Mouse (Mus musculus): ENCODE measurements around the gene Akap6.

Akap6 gene

DNA sequence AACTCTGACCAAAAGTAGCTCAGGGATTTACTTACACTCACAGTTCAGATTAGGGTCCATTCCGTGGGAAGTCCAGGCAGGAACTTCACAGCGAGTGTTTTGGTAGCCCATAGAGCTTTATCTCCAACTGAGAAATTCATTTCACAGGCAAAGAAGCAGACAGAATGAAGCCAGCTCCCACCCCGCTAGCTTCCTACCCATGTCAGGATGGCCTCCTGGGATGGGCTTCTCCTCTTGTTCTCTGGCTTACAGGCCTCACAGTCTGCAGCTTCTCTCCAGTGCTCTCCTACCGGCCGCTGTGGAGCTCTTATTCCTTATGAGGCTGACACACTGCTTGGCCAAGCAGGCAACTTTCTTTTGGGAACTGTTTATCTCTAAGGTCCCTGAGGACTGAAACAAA, 152.0 kb downstream of the Akap6 start:
- DNase-seq = no peak

DNA sequence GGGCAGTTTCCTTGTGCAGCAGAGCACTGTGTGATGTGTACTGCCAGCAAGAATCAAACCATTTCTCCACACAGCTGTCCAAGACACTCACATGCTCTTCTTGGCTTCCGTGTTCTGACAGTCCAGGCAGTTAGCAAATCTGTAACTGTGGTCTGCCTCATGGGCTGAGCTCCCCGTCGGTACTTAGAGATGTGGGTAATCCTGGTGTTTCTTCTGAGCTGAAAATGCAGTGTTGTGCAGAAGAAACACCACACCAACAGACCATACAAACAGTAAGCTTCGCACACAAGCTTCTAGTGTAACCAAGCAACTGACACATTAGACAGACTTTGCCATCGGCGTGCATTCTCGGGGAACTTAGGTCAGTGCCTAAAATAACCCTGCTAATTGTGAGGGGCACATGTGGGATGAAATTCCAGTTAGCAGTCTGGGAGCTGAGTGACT, 155.1 kb downstream of the Akap6 start:
- no peak for DNase-seq

DNA sequence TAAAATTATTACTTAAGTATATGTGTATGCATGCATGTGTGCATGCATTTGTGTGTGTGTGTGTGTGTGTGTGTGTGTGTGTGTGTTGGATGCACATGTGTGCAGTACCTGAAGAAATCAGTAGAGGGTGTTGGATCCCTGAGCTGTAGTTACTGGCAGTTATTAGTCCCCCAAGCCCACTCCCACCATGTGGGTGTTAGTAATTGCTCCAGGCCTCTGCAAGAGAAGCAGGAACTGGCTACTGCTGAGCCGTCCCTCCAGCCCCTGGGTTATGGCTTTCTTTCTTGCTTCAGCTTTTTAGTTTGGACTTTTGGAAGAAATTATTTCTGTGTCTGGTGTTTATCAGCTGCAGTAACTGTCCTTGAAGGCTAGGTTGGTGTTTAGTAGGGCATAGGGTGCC, 156.9 kb downstream of the Akap6 start:
- no peak for DNase-seq

DNA sequence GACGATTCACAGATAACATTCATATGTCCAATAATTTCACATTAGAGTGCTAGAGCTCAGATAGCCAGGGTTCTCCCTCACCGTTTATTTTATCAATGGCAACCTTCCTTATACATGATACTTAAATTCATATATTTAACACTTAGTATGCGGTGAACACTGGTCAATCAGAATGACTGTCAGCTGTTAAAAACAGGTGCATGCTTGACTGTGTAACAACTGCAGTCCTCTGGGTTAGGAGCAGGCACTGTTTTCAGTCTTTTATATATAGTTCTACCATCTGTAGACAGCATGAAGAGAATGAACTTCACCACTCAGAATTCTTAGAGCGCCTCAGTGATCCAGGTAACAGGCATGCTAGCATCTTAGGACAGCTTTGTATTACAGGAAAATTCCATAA, 158.1 kb downstream of the Akap6 start:
- DNase-seq = no peak

DNA sequence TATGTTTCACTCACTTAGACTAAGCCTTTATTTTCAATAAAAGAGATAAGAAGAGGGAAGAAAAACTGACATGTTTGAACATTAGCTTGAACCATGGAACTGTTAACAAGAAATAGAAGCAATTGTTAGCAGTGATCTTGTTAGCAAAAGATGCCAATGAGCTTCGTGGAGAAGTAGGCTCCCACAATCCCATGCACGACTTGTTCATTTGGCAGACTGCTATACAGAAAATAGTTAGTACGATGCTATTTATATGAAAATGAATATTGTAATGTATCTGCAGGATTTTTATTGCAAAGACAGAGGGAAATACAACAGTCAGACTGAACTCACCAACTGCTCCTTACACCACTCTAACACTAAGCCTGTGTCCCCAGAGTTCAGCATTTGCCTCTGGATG, 162.7 kb downstream of the Akap6 start:
- DNase-seq = no peak

DNA sequence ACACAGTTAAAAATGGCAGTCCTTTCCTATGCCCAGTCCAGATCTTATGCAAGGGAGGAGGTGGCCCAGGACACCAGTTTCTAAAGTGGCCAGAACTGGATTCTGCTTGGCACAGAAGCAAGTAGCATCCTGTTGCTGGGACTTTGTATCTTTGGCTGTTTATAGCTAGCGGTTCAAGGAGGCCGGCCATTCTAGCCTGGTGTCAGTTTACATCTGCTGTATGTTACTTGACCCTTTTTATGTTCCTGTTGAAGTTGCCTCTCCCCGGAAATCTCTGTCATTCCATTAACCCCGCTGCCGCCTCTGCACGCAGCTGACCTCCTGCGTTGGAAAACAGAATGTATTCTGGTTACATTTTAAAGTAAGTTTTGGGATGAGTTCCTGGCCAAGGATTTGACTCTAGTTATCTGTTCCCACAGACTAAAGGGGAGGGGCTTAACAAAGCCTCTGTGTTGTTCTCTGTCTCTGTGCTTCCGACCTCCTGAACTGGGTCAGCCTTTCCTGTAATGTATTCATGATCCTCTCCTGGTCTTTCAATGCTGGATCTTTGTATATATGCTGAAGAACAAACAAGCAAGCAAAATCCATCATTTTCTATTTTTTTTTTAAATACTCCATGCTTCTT, 168.9 kb downstream of the Akap6 start:
- DNase-seq = no peak

DNA sequence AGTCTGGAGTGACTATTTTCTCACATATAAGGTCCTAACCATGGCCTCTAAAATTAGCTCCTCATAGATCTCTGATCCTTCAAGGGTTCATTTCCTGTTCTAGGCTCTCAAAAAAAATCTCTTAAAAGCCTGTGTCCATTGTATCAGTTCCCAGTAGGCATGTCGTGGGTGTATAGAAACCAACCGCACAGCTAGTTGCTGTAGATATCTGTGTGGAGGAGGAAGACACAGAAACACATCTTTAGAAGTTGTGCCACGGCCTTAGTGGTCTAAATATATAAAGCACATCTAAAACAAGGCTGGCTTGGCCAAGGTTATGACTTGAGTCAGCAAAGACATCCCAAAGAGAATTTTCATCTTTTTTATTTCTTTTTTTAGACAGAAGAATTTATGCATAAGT, 172.4 kb downstream of the Akap6 start:
- no peak for DNase-seq

DNA sequence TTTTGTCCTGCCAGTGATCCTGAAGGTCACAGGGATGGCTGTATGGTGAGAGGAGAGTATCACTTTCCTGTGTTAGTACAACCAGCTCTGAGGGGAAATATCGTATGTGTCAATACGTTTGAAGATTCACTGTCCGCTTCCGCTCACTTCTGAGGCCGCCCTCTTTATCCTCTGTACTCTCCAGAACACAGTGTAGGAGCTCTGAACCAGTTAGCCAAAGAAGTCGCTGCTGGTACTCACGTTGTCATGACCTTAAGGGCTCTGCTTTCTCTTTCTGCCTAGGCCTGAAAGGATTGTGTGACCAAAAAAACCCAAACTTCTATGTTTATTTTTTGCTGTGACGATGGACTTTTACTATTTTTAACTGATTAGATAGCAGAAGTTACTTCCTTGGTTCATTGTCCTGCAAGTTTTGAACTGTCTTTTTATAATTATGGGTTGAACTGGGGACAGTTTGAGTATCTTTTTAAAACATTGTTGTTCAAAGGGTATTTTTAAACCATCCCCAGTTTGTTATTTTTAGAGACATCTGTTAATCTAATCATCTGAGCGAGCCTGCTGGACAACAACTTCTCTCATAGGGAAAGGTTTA, 175.2 kb downstream of the Akap6 start:
- DNase-seq = no peak

DNA sequence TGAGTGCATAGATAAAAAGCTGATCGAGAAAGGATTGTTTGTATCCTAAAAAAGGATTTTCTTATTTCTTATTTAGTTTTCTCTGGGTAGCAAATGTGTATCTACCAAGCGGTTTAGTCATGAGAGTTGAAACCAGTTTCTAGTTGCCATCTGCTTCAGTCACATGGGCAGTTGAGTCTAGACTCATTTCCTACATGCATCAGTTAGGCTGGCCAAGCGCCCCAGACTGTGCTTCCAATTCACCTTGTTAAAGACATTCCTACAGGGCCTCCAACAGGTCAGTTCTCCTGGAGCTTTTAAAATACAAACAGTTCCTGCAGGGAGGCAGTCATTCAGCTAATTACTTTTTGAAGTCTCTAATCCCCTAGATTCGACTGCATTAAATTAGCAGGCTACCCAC, 176.9 kb downstream of the Akap6 start:
- no peak for DNase-seq

DNA sequence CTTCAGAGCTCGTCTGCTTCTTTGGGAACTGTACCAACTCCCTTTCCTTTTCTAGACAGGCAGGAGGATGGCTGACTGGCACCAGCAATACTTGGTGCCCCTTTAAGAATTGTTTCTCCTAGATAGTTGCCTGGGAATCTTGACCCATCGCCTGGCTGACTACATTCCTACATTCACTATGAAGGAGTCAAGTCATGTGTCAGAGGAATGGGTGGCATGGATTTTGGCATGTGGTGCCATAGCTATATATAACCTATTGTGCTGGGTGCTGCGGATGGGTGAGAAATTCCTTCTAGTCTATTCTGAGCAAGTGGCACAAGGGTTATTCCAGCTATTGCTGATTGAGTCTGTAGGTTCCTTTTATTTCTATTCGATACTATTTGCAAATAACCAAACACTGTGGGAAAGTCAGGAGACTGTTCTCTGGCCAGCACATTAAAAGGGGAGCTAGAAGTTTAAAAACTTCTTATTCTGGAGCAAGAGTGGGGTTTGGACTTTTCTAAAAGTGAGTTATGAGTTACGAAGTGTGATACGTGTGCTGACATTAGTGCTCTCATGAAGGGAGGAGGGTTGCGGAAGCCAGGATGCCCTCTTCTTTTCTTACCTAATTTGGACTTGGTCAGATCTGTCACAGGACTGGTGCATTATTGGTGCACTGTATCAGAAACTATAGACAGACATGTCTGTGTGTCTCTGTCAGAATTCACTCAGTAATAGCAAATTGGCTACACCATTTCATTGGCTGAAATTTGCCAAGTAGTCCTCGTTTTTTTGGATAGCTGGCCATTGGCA, 178.0 kb downstream of the Akap6 start:
- DNase-seq = no peak

DNA sequence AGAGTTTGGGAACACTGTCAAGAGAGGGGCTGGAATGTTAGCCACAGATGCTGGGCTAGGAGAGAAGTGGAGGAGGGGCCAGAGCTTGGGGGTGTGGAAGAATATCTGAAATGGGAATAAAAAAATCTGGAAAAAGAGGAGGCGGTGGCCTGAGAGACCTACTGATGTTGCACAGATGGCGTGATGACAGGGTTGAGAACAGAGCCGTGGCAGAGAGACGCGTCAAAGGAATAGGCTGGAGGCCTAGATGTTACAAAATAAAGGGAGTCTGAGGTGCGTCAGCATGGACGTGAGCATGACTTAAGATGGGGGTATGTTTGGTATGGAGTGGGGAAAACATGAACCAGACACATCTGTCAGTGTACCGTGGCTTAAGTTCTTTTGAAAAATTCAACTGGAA, 180.1 kb downstream of the Akap6 start:
- no peak for DNase-seq

DNA sequence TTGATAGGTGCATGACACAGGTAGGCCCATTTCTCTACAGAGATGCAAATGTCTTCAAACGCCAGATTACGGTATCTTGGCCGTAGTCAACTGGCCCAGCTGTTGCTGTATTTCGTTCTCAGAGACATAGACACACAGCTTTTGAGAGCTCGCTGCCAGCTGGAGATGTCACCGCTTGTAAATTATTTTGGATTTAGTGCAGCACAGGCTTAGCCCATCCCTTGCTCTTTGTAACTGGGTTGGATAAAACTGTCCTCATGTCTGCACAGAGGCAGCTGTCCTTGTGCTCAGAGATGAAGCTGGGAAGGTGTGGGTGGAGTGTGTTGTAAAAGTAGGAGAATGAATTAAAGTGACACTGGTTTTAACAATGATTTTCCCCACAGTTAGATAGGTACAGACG, 193.3 kb downstream of the Akap6 start:
- peak; percentile 45 for DNase-seq

DNA sequence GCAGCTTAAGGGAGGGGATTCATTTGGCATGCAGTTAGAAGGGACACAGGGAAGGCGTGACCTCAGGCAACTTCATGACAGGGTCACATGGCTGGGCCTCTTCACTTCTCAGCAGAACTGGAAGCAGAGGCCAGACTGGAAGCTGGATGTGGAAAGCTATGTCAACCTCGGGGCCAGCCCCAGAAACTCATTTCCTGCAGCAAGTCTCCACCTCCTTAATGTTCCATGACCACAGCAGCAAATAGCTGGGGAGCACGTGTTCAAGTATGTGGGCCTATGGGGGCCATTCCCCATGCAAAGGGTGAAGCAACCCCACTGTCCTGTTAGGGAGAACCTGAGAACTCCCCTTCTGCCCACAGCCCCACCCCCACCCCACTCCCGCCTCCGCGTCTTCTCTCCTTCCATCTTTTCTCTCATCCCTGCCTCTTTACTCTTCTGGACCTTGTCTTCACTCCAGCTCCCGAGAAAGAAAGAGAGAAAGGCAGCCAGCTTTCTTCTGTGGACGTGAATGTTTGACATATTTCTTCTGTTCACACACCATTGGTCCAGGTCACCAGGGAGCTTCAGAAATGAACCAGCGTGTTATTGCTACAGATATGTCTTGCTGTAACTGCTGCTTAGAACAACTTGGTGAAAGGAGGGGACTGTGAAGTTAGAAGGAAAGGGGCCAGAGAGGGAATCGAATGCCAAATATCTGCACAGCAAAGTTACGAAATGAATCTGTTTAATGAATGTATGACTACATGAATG, 194.6 kb downstream of the Akap6 start:
- no peak for DNase-seq

DNA sequence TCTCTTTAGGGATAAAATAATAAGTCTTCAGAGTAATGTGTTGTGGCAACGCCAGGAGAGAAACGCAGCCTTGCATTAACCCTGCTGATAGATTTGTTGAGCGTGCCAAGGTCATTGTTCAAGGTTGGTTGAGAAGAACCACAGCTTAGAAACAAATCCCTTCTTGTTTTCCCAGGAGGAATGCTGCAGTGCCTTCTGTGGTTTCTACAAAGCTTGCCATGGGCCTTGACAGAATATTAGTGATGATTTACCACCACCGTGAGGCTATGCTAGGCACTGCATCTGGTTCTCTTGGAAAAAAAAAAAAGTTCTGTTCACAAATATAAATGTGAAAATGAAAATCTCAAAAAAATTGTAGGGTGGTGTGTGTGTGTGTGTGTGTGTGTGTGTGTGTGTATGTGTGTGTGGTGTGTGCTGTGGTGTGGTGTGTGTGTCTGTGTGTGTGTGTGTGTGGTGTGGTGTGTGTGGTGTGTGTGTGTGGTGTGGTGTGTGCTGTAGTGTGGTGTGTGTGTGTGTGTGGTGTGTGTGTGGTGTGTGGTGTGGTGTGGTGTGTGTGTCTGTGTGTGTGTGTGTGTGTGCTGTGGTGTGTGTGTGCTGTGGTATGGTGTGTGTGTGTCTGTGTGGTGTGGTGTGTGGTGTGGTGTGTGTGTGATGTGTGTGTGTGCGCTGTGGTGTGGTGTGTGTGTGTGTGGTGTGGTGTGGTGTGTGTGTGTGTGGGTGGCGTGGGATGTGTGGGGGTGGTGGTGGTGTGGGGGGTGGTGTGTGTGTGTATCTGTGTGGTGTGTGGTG, 196.7 kb downstream of the Akap6 start:
- DNase-seq = peak; percentile 51

DNA sequence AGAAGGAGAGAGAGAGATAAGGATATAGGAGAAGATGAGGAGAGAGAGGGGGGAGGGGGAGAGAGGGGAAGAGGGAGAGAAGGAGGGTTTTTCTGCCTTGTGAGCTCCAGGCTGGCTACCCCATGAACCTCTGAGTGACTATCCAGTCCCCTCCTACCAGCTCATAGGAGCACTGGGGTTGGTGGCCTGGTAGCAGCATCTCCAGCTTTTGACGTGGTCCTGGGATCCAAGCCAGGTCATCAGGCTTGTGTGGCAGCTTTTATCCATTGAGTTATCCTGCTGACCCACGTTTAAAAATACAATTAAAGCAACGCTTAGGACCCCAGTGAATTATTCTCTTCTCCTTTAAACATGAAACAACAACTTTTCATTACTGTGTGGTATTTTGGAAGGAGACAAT, 197.6 kb downstream of the Akap6 start:
- no peak for DNase-seq

DNA sequence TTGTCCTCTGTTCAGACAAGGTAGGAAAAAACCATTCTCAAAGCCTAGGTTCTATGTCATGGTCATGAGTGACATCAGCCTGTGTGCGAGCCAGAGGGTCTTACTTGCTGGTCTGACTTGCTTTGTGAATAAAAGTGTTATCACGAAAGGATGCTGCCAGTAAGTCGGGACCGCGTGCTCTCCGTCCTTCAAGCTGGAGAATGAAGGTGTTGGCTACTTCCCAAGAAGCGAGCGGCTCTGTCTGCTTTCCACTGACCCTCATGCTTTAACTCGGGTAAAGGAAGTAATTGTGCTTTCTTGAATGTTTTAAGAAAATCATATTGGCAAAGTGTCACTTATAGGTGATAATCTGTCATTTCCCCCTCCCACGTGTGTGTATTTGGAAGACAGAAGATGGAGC, 198.9 kb downstream of the Akap6 start:
- DNase-seq = no peak

DNA sequence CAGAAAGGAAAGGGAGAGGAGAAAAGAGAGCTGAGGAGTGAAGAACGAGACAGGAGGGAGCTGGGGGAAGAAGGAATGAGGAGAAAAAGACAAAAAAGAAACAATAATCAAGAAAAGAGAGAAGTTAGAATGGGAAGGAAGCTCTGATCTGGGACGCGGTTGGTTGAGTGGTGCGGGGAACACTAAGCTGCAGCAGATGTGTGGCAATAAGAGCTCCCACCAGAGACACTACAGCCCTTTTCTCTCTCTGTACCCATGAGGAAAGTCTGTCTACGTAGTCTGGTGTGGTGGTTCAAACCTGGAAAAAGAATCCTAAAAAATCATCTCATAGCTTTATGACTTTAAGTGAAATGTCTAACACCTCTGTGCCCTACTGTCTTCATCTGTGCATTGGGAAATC, 204.9 kb downstream of the Akap6 start:
- no peak for DNase-seq

DNA sequence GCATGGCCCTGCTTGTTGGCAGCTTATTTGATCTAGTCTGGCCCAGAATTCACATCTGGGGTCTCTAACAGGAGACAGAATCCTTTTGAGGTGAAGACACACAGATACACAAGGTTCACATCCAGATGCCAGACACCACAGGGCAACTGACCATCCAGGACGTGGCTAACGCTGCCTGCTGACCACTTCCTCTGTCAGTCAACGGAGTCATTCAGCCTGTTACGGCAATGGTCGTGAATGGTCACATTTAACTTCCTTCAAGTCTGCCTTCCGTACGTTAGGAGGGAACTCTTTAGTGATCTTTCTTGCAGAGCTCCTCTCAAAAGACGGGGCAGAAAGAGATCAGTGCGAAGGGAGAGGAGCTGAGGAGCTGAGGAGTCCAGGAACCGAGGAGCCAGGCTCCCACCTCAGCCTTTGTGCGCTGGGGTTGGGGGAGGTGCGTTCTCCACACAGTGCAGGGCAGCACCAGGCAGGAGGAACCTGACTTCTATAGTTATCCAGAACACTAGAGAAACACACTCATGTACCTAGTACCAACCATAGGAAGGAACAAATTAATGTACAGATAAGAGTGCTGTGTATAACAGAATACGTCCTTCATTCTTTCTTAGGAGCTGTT, 209.4 kb downstream of the Akap6 start:
- no peak for DNase-seq

DNA sequence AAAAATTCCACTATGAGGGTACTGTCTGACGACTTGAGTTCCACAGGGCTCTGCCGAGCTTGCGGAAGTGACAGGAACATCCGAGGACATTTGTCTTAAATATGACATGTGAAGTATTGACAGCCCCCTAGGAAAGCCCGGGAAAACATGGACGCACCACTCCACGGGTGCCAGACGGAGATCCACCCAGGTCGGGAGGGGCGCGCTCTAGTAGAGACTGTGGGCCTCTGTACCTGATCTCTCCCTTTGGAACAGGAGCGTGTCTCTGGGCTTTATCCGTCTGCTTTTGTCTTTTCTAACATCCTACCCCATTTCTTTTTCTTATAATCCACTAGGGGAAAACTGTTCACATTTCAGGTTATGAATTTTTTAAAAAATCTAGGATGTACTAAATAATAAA, 211.2 kb downstream of the Akap6 start:
- no peak for DNase-seq

DNA sequence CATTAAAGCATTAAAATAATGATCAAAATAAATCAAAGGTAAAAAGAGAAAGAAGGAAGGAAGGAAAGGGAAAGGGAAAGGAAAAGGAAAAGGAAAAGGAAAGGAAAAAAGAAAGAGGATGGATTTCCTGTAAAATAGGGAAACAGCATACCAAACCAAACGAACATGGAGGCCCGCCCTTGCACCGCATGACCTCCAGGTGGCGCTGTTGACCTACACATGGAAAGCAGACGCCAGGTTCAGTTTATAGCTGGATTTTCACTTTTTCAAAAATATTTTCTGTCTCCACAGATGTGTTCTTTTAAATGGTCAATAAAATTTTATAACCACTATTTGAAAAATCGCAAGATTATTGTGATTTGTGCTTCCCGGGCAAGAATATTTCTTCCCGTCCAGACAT, 211.6 kb downstream of the Akap6 start:
- peak; percentile 60 for DNase-seq

DNA sequence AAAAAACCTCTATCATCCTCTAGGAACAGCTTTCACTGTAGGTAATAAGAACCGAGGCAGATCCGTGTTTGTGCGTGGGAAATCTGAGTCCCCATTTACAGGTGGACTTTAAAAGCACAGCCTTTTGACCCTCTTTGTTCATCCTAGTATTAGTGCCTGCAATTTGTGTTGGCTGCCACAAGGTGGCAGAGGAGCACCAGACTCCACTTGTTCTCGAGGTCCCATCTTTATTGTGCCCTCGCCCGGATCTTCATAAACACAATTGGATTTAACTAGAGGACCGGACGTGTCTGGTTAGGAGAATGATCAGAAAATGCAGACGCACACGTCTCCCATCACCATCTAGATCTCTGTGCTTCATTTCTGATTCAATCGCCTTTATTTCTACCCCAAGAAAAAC, 219.8 kb downstream of the Akap6 start:
- DNase-seq = no peak

DNA sequence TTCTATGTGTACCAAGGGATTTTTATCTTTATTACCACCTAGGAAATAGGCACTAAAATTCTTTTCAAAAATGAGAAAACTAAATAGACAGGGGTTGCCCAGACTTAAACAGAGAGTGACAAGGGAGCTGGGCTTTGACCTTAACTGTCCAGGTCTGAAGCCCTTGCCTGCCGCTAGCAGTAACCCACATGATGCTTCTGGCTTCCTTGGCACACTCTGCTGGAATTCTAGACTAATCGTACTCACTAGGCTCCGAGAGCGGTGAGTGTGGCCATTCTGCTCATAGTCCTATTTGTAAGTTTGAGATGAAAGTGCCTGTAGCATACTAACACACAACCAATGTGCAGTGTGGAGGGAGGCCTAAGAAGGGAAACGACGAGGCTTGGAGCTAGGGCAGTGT, 223.3 kb downstream of the Akap6 start:
- DNase-seq = no peak

Data from right cerebral cortex, adult 18-20 months (tissue).